Mouse (Mus musculus): ENCODE data around the gene Furin.

- TF ChIP-seq CTCF (IDR thresholded peaks at IDR 0.05; ENCODE audit: extremely low read depth, insufficient read depth, insufficient read length, insufficient replicate concordance) (no peak), POLR2A (IDR thresholded peaks at IDR 0.05; ENCODE audit: low read depth, low read length) (no peak)
These were observed 35.2 kb downstream of the Furin start for GRCm38 (mm10) chr7:80369967-80370431.
